Comparison of ENCODE assay signal across 23 mouse cellular contexts in genomic region chr6:118153091-118153490, GRCm38 (mm10). TPM values are rescaled to one million over a fixed set of nuclear protein-coding genes. Genes with fewer than 3 reads are reported as not detected.
DNase-seq lines count a peak whose midpoint lies in the region; ATAC-seq and TF ChIP-seq lines count a peak whose summit lies in the region.
"Had no signal": no experiment of that assay in that cellular context is flagged by ENCODE, and none has a peak within 500 bp of the region (broad histone marks: within the 10 kb centered on the region; RNA-seq: fewer than 3 reads in every experiment).

No protein-coding gene starts in this region.

- no peaks in the 10 kb centered on the region for H3K27me3 ChIP-seq in forebrain, embryonic 10.5 days (ENCODE audit: poor library complexity, severe bottlenecking)
- no peaks in the 10 kb centered on the region for H3K27me3 ChIP-seq in forebrain, embryonic 15.5 days
- H3K27me3 ChIP-seq in heart, postnatal 0 days (ENCODE audit: control insufficient read depth, insufficient read depth, low read length): no peaks in the 10 kb centered on the region
- H3K27me3 ChIP-seq in lung, postnatal 0 days (replicated peaks; ENCODE audit: insufficient read depth, low read length): no peaks in the 10 kb centered on the region

- H3K27ac ChIP-seq in forebrain, embryonic 10.5 days: no peak overlapping the region
- no peak overlapping the region for H3K27ac ChIP-seq in forebrain, embryonic 15.5 days (replicated peaks)
- no peak overlapping the region for H3K27ac ChIP-seq in heart, postnatal 0 days (ENCODE audit: low read depth)
- H3K27ac ChIP-seq in lung, postnatal 0 days (ENCODE audit: low read length): no peak overlapping the region

- DNase-seq in forebrain, embryonic 10.5 days (ENCODE audit: extremely low spot score, low spot score): peak; percentile 8
- peak; percentile 48 for DNase-seq in heart, adult 11 months
- no peak for DNase-seq in heart, adult 9 months (ENCODE audit: low spot score in 2 of 2)
- DNase-seq in heart, postnatal 0 days (ENCODE audit: low spot score): peak; percentile 63
- no peak for DNase-seq in heart, postnatal 14 days
- DNase-seq in lung, postnatal 0 days (ENCODE audit: low spot score): peak; percentile 66
- no peak for DNase-seq in lung, adult 2 months
- DNase-seq: adrenal gland, adult 2 months; adrenal gland, adult 8-10 months; adrenal gland, postnatal 10 days; adrenal gland, postnatal 14 days; adrenal gland, postnatal 25 days; adrenal gland, postnatal 36 days; B cell, adult 2 months; cerebellum, adult 11 months; cerebellum, adult 11-12 months had no signal

- no peaks in the 10 kb centered on the region for H3K4me1 ChIP-seq in forebrain, embryonic 10.5 days
- no peaks in the 10 kb centered on the region for H3K4me1 ChIP-seq in forebrain, embryonic 15.5 days
- H3K4me1 ChIP-seq in heart, postnatal 0 days (ENCODE audit: control insufficient read depth, insufficient read depth): no peaks in the 10 kb centered on the region
- no peaks in the 10 kb centered on the region; the same call in 1 of the 2 replicates for H3K4me1 ChIP-seq in lung, postnatal 0 days (ENCODE audit: insufficient read depth, low read depth, low read length)
- no peaks in the 10 kb centered on the region for H3K4me1 ChIP-seq in lung, adult 2 months (ENCODE audit: control insufficient read depth, insufficient read depth, low read length)

- no peak overlapping the region for H3K9ac ChIP-seq in forebrain, embryonic 15.5 days (replicated peaks)
- H3K9ac ChIP-seq in heart, postnatal 0 days (replicated peaks; ENCODE audit: low read depth, low read length): no peak overlapping the region
- no peak overlapping the region for H3K9ac ChIP-seq in lung, postnatal 0 days (replicated peaks; ENCODE audit: low read depth)

- no peaks in the 10 kb centered on the region for H3K9me3 ChIP-seq in forebrain, embryonic 10.5 days
- H3K9me3 ChIP-seq in forebrain, embryonic 15.5 days: no peaks in the 10 kb centered on the region
- H3K9me3 ChIP-seq in heart, postnatal 0 days (replicated peaks; ENCODE audit: control insufficient read depth, low read length): no peaks in the 10 kb centered on the region
- no peaks in the 10 kb centered on the region for H3K9me3 ChIP-seq in lung, postnatal 0 days (ENCODE audit: low read length)
- H3K9me3 ChIP-seq: G1E had no signal

- no peak for TF ChIP-seq EP300 in heart, postnatal 0 days (IDR thresholded peaks at IDR 0.05; ENCODE audit: low read depth)
- TF ChIP-seq EP300 in lung, postnatal 0 days (IDR thresholded peaks at IDR 0.05): no peak

- H3K4me3 ChIP-seq in forebrain, embryonic 10.5 days: no peak overlapping the region
- H3K4me3 ChIP-seq in forebrain, embryonic 15.5 days: no peak overlapping the region
- H3K4me3 ChIP-seq in heart, postnatal 0 days (ENCODE audit: low read depth, low read length): no peak overlapping the region
- H3K4me3 ChIP-seq in lung, postnatal 0 days (ENCODE audit: low read depth, low read length): no peak overlapping the region
- H3K4me3 ChIP-seq in lung, adult 2 months (replicated peaks; ENCODE audit: extremely low read depth, low read depth, low read length): no peak overlapping the region

- WGBS in forebrain, embryonic 10.5 days: 86% methylated on average over 5 of the region's 5 CpGs
- WGBS in forebrain, embryonic 15.5 days: 88% methylated on average over 5 of the region's 5 CpGs
- WGBS in heart, postnatal 0 days: 81% methylated on average over 5 of the region's 5 CpGs
- whole genome bisulfite sequencing in lung, postnatal 0 days: 80% methylated on average over 5 of the region's 5 CpGs
- 83% methylated on average over 5 of the region's 5 CpGs for WGBS in lung, adult 2 months

- ATAC-seq in forebrain, embryonic 15.5 days (replicated peaks): no peak
- no peak for ATAC-seq in heart, postnatal 0 days (ENCODE audit: insufficient read depth, low read depth)
- ATAC-seq in lung, postnatal 0 days: no peak
- ATAC-seq: activated CD4-positive, CD25-positive, alpha-beta regulatory T cell, adult 4 months; CD4-positive, CD25-positive, alpha-beta regulatory T cell, adult 4 months; Patski had no signal

- TF ChIP-seq CTCF in heart, postnatal 0 days (IDR thresholded peaks at IDR 0.05; ENCODE audit: low read depth): no peak
- TF ChIP-seq CTCF in lung, postnatal 0 days (IDR thresholded peaks at IDR 0.05): no peak
- TF ChIP-seq CTCF in lung, adult 2 months (IDR thresholded peaks at IDR 0.05; ENCODE audit: insufficient read depth, low read length): no peak

- H3K36me3 ChIP-seq in forebrain, embryonic 10.5 days (replicated peaks): no peaks in the 10 kb centered on the region
- no peaks in the 10 kb centered on the region for H3K36me3 ChIP-seq in forebrain, embryonic 15.5 days
- no peaks in the 10 kb centered on the region for H3K36me3 ChIP-seq in heart, postnatal 0 days (replicated peaks; ENCODE audit: control insufficient read depth, insufficient read depth, low read length)
- no peaks in the 10 kb centered on the region for H3K36me3 ChIP-seq in lung, postnatal 0 days (ENCODE audit: insufficient read depth, low read length)
- H3K36me3 ChIP-seq: G1E had no signal

- H3K4me2 ChIP-seq in forebrain, embryonic 15.5 days (replicated peaks): no peak overlapping the region
- no peak overlapping the region for H3K4me2 ChIP-seq in heart, postnatal 0 days (ENCODE audit: low read depth, low read length)
- H3K4me2 ChIP-seq in lung, postnatal 0 days (replicated peaks; ENCODE audit: low read depth, low read length): no peak overlapping the region

- intact Hi-C loops in heart, postnatal 14 days (cut with DNase I): no loop called here

- TF ChIP-seq POLR2A in lung, adult 2 months (IDR thresholded peaks at IDR 0.05; ENCODE audit: borderline replicate concordance, extremely low read depth, low read depth, low read length): no peak

RNA-seq across cellular contexts. Expression of gene Csgalnact2, which starts 14.2 kb away (rescaled TPM):
- polyA plus RNA-seq in forebrain, embryonic 10.5 days (2016; fragmentation: Nextera tagmentation; extraction: Ambion mirVana): 6.1 and 6.6 TPM in 2 replicates
- polyA plus RNA-seq in forebrain, embryonic 15.5 days (2015; fragmentation: Nextera tagmentation; extraction: Ambion mirVana): 9.2 and 11.1 TPM in 2 replicates
- total RNA-seq in heart, postnatal 0 days (2014; rRNA removed; ENCODE audit: low replicate concordance): 13.0 and 15.8 TPM in 2 replicates
- 10.3 and 11.6 TPM in 2 replicates for polyA plus RNA-seq in heart, postnatal 0 days (2015; fragmentation: Nextera tagmentation; extraction: Ambion mirVana)
- total RNA-seq in heart, postnatal 14 days (2021): 10 to 100 TPM; 14.5 to 15.7 TPM
- polyA plus RNA-seq in lung, postnatal 0 days (2015; fragmentation: Nextera tagmentation; extraction: Ambion mirVana): 35.2 and 36.6 TPM in 2 replicates
- polyA plus RNA-seq in lung, adult 2 months (2012; rRNA removed): 8.0 and 10.7 TPM in 2 replicates

RNA-seq across cellular contexts. Expression of gene Ret, which starts 44.4 kb away (rescaled TPM):
- polyA plus RNA-seq in forebrain, embryonic 10.5 days (2016; fragmentation: Nextera tagmentation; extraction: Ambion mirVana): 0.53 and 0.56 TPM in 2 replicates
- polyA plus RNA-seq in forebrain, embryonic 15.5 days (2015; fragmentation: Nextera tagmentation; extraction: Ambion mirVana): 1.3 TPM in 2 replicates
- total RNA-seq in heart, postnatal 0 days (2014; rRNA removed; ENCODE audit: low replicate concordance): 0.23 and 3.6 TPM in 2 replicates
- 0.34 and 0.38 TPM in 2 replicates for polyA plus RNA-seq in heart, postnatal 0 days (2015; fragmentation: Nextera tagmentation; extraction: Ambion mirVana)
- 1 to 10 TPM; 6.4 to 7.9 TPM for total RNA-seq in heart, postnatal 14 days (2021)
- polyA plus RNA-seq in lung, postnatal 0 days (2015; fragmentation: Nextera tagmentation; extraction: Ambion mirVana): 0.98 and 1.3 TPM in 2 replicates
- 1.6 and 1.8 TPM in 2 replicates for polyA plus RNA-seq in lung, adult 2 months (2012; rRNA removed)
- total RNA-seq: CH12.LX, MEL had no signal
- polyA plus RNA-seq: G1E had no signal

Comparison
In these comparisons a context has a peak if more than half of its experiments do, and no peak if none do; other contexts are left out.
1. DNase-seq: peak in forebrain, embryonic 10.5 days (single experiment), heart, adult 11 months (single experiment), heart, postnatal 0 days (single experiment) and lung, postnatal 0 days (single experiment); none in heart, adult 9 months (0 of 2), heart, postnatal 14 days (0 of 2) and lung, adult 2 months (single experiment).